Mouse (Mus musculus) heart, embryonic 16.5 days (tissue): ENCODE data around the gene Etfdh. TPM values are rescaled to one million over a fixed set of nuclear protein-coding genes. Genes with fewer than 3 reads are reported as not detected.

Experiments
- ATAC-seq: fragments of 200-750 bp; cut with Nextera tagmentation; replicated peaks from 2 replicates; pipeline ENCODE4 v1.8.0; 2017; ENCODE audit warnings: moderate number of reproducible peaks; ENCODE audit not compliant: insufficient read depth, low FRiP score; ENCODE audit errors: extremely low read depth
- H3K27ac ChIP-seq: fragments of 300-500 bp; sonication (generic); 2 replicates; pipeline ENCODE4 v1.5.1; 2014; ENCODE audit warnings: mild to moderate bottlenecking, low read length, control low read depth, moderate library complexity
- H3K27me3 ChIP-seq: fragments of 300-500 bp; sonication (generic); 2 replicates; pipeline ENCODE4 v1.6.1; 2014; ENCODE audit warnings: low read length, mixed read lengths; ENCODE audit not compliant: control insufficient read depth, insufficient read depth
- H3K36me3 ChIP-seq: fragments of 300-500 bp; sonication (generic); 2 replicates; pipeline ENCODE4 v1.6.1; 2014; ENCODE audit not compliant: control insufficient read depth, insufficient read depth
- H3K4me1 ChIP-seq: fragments of 300-500 bp; sonication (generic); 2 replicates; pipeline ENCODE4 v1.6.1; 2014; ENCODE audit warnings: low read length, mixed read lengths; ENCODE audit not compliant: control insufficient read depth, insufficient read depth
- H3K4me2 ChIP-seq: fragments of 300-500 bp; sonication (generic); 2 replicates; pipeline ENCODE4 v1.6.1; 2014; ENCODE audit warnings: low read depth, mild to moderate bottlenecking, control low read depth, low read length
- H3K4me3 ChIP-seq: fragments of 300-500 bp; sonication (generic); 2 replicates; pipeline ENCODE4 v1.5.1; 2014; ENCODE audit warnings: mild to moderate bottlenecking, control low read depth, low read length
- H3K9ac ChIP-seq: fragments of 300-500 bp; sonication (generic); 2 replicates; pipeline ENCODE4 v1.6.1; 2014; ENCODE audit warnings: low read length, control low read depth
- H3K9me3 ChIP-seq: fragments of 300-500 bp; sonication (generic); replicated peaks from 2 replicates; pipeline ENCODE4 v1.6.1; 2016; ENCODE audit warnings: low read length; ENCODE audit not compliant: control insufficient read depth
- WGBS: fragments of 180-500 bp; shearing (Covaris S2); extraction: QIAGEN DNeasy Blood & Tissue Kit; methylation state at CpG from one replicate; pipeline ENCODE4 v1.1.7; 2014; 5-methylcytosine and 5-hydroxymethylcytosine counted together
- polyA plus RNA-seq: library from polyadenylated mRNA; unstranded; fragments of >200 nt; fragmentation: Nextera tagmentation; extraction: Ambion mirVana; gene quantifications from 2 replicates; pipeline ENCODE4 v1.2.1, GENCODE M21; 2015

Gene Etfdh
- polyA plus RNA-seq, 1 experiment from 2014 or later: 228 TPM

- Histone ChIP-seq H3K9ac (peak within 1 kb of the TSS; percentile 92), H3K36me3 (peaks cover 19% of the 10 kb centered on the region), H3K4me3 (peak within 1 kb of the TSS; percentile 96), H3K27me3 (no peaks in the 10 kb centered on the region), H3K27ac (peak within 1 kb of the TSS; percentile 92), H3K4me2 (peak within 1 kb of the TSS; percentile 89), H3K4me1 (peaks cover 9% of the 10 kb centered on the region), H3K9me3 (no peaks in the 10 kb centered on the region)
- under 1% methylated on average over 60 of the region's 60 CpGs for WGBS
- ATAC-seq: peak; percentile 98
Observed at GRCm38 (mm10) chr3:79628561-79629415, 512 bp downstream of the Etfdh start, which contains the start of gene 4930579G24Rik. Gene 4930579G24Rik (plus strand): TSS chr3:79629079.

- H3K9me3 ChIP-seq: no peaks in the 10 kb centered on the region
- peak overlapping the region; percentile 83 for H3K4me2 ChIP-seq
- peaks cover 14% of the 10 kb centered on the region for H3K36me3 ChIP-seq
- peak overlapping the region; percentile 92 for H3K27ac ChIP-seq
- no peaks in the 10 kb centered on the region for H3K27me3 ChIP-seq
- H3K4me3 ChIP-seq: peak overlapping the region; percentile 86
- WGBS: 0% methylated on average over 9 of the region's 9 CpGs
- H3K4me1 ChIP-seq: peaks cover 9% of the 10 kb centered on the region
- peak overlapping the region; percentile 87 for H3K9ac ChIP-seq
- ATAC-seq: no peak; the same call in 1 of the 2 replicates
Observed at GRCm38 (mm10) chr3:79628182-79628560, 1.1 kb downstream of the Etfdh start.

GRCm38 (mm10) chr3:79627484-79628181, 1.7 kb downstream of the Etfdh start:
- ATAC-seq: no peak
- H3K4me2 ChIP-seq: peak overlapping the region; percentile 83
- peaks cover 13% of the 10 kb centered on the region for H3K36me3 ChIP-seq
- peak overlapping the region; percentile 92 for H3K27ac ChIP-seq
- WGBS: 15% methylated on average over 10 of the region's 10 CpGs
- H3K9me3 ChIP-seq: no peaks in the 10 kb centered on the region
- no peaks in the 10 kb centered on the region for H3K27me3 ChIP-seq
- peak overlapping the region; percentile 86 for H3K4me3 ChIP-seq
- peak overlapping the region; percentile 87 for H3K9ac ChIP-seq
- peaks cover 9% of the 10 kb centered on the region for H3K4me1 ChIP-seq

DNA sequence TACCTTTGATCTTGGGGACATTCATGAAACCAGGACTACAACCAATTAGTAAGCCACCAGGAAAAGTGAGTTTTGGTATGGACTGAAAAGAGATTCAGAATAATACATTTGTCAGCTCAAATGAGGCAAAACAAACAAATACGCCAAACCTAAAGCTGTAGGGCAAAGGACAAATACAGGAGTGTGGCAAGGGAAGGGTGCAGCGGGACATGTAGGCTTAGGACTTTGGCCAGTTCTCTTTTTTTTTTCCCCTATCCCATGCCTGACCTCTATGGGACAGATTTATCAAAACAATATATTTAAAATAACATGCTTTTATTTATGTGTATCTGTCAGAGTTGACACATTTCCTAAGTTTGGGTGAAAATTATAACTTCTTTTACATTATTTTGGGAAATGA, 19.4 kb downstream of the Etfdh start:
- no peak for ATAC-seq
- Histone ChIP-seq H3K9ac (no peak overlapping the region), H3K4me1 (no peaks in the 10 kb centered on the region), H3K36me3 (peaks cover 48% of the 10 kb centered on the region), H3K4me3 (no peak overlapping the region), H3K27me3 (no peaks in the 10 kb centered on the region), H3K4me2 (no peak overlapping the region), H3K27ac (no peak overlapping the region), H3K9me3 (0 out of 2 replicates have a peak, but pooled peaks cover 3% of the 10 kb centered on the region)
- WGBS: 91% methylated on average over 2 of the region's 2 CpGs

DNA sequence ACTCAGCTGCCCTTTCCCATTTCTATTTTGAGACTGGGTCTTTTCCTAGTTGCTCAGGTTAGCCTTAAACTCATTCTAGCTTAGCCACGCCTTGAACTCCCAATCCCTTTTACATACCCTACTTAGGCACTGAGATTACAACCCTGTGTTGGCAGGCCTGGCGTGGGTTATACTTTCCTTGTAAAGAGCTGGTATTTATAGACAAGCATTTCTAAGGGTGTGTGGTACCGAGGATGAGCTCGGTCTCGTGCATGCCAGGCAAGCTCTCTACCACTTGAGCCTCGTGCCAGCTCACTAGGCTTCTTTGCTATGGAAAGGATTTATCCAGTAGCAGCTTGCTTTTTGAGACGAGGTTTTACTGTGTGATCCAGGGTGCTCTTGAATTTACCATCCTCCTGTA, 33.8 kb downstream of the Etfdh start:
- H3K9ac ChIP-seq: no peak overlapping the region
- H3K27ac ChIP-seq: peak overlapping the region; percentile 14; the same call in 1 of the 2 replicates
- no peaks in the 10 kb centered on the region for H3K27me3 ChIP-seq
- H3K36me3 ChIP-seq: peaks cover 43% of the 10 kb centered on the region
- H3K9me3 ChIP-seq: no peaks in the 10 kb centered on the region
- H3K4me3 ChIP-seq: no peak overlapping the region
- no peak overlapping the region for H3K4me2 ChIP-seq
- no peak; the same call in 1 of the 2 replicates for ATAC-seq
- H3K4me1 ChIP-seq: peaks cover 18% of the 10 kb centered on the region
- WGBS: 66% methylated on average over 7 of the region's 7 CpGs

DNA sequence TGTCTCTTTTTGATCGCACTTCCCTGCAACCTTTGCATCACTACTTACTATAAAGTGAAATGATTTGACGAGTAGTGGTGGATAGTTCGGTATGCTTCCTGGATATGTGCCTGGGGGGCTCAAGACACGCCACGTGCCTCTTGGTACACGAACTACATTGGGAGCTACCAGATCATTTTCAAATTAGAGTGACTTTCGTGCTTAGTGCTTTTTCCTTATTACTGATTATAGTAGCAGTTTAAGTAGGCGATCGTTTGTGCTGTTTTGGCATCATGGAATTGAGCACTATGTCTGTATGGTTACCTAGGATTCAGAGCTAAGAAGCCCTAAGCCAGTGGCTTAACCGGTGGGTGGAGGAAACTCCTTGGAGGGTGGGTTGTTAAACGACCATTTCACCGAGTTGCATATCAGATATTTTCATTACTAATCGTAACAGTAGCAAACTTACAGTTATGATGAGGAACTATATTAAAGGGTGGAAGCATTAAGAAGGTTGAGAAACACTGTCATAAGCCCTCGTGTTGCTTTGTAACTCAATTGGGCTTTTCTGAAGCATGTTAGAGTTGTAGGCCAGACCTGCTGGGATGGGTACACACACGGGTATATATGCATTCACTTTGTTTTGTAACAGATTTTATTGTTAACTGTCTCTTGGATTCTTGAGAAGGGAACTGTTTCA, 37.4 kb downstream of the Etfdh start:
- H3K9ac ChIP-seq: peak overlapping the region; percentile 95
- peak overlapping the region; percentile 80 for H3K4me2 ChIP-seq
- H3K27me3 ChIP-seq: no peaks in the 10 kb centered on the region
- H3K9me3 ChIP-seq: no peaks in the 10 kb centered on the region
- H3K4me3 ChIP-seq: peak overlapping the region; percentile 94
- peak overlapping the region; percentile 90 for H3K27ac ChIP-seq
- no peak for ATAC-seq
- H3K36me3 ChIP-seq: peaks cover 22% of the 10 kb centered on the region
- 3% methylated on average over 15 of the region's 15 CpGs for WGBS
- H3K4me1 ChIP-seq: peaks cover 18% of the 10 kb centered on the region

GRCm38 (mm10) chr3:79590863-79591792, 38.2 kb downstream of the Etfdh start, which contains the start of gene Ppid:
Gene Ppid (plus strand): TSS chr3:79591342.
- Histone ChIP-seq H3K4me3 (peak within 1 kb of the TSS; percentile 94), H3K36me3 (peaks cover 15% of the 10 kb centered on the region; the same call in 1 of the 2 replicates), H3K27ac (peak within 1 kb of the TSS; percentile 90), H3K27me3 (no peaks in the 10 kb centered on the region), H3K9me3 (no peaks in the 10 kb centered on the region), H3K9ac (peak within 1 kb of the TSS; percentile 95), H3K4me2 (peak within 1 kb of the TSS; percentile 80), H3K4me1 (peaks cover 18% of the 10 kb centered on the region)
- peak; percentile 86 for ATAC-seq
- 2% methylated on average over 63 of the region's 63 CpGs for whole genome bisulfite sequencing

GRCm38 (mm10) chr3:79589671-79590070, 39.6 kb downstream of the Etfdh start:
- no peak for ATAC-seq

More at GRCm38 (mm10) chr3:79589671-79590070, 39.6 kb downstream of the Etfdh start:
- H3K4me2 ChIP-seq: no peak overlapping the region
- H3K4me3 ChIP-seq: no peak overlapping the region
- WGBS: 72% methylated on average over 2 of the region's 2 CpGs
- no peak overlapping the region for H3K9ac ChIP-seq
- peaks cover 7% of the 10 kb centered on the region; the same call in 1 of the 2 replicates for H3K36me3 ChIP-seq
- H3K4me1 ChIP-seq: peaks cover 15% of the 10 kb centered on the region
- no peak overlapping the region for H3K27ac ChIP-seq
- no peaks in the 10 kb centered on the region for H3K9me3 ChIP-seq
- no peaks in the 10 kb centered on the region for H3K27me3 ChIP-seq
